Comparison of ENCODE assay signal across 8 mouse cellular contexts in genomic region chr15:31529811-31530658, GRCm38 (mm10). TPM values are rescaled to one million over a fixed set of nuclear protein-coding genes. Genes with fewer than 3 reads are reported as not detected.
A peak's percentile ranks its signal among the peaks of the same experiment; 100 is the strongest.
DNase-seq lines count a peak whose midpoint lies in the region; ATAC-seq lines count a peak whose summit lies in the region.

No protein-coding gene starts in this region.

- H3K4me1 ChIP-seq in embryonic facial prominence, embryonic 15.5 days: peaks cover 9% of the 10 kb centered on the region; the same call in 1 of the 2 replicates

- under 1% methylated on average over 54 of the region's 56 CpGs for WGBS in embryonic facial prominence, embryonic 15.5 days

- H3K9ac ChIP-seq in embryonic facial prominence, embryonic 15.5 days: peak overlapping the region; percentile 83

- peak overlapping the region; percentile 64 for H3K4me2 ChIP-seq in embryonic facial prominence, embryonic 15.5 days (replicated peaks)

- peak; percentile 33 for DNase-seq in adrenal gland, postnatal 25 days
- peak; percentile 51 to 65 for DNase-seq in heart, postnatal 10 days
- DNase-seq in kidney, postnatal 25 days: peak; percentile 44 to 69
- peak; percentile 29 for DNase-seq in lung, postnatal 36 days
- peak; percentile 49 for DNase-seq in right cerebral cortex, postnatal 25 days
- DNase-seq in c-Kit-positive CD71-positive TER-119-positive erythroid progenitor cells, embryonic 14.5 days (ENCODE audit: low spot score): no peak

- no peaks in the 10 kb centered on the region for H3K9me3 ChIP-seq in embryonic facial prominence, embryonic 15.5 days (replicated peaks)

- peak; percentile 7 for ATAC-seq in CD4-positive, CD25-positive, alpha-beta regulatory T cell, adult 4 months
- ATAC-seq in embryonic facial prominence, embryonic 15.5 days (ENCODE audit: insufficient number of reproducible peaks, low FRiP score, low TSS enrichment, low read depth): peak; percentile 9; the same call in 1 of the 2 replicates

- no peaks in the 10 kb centered on the region for H3K36me3 ChIP-seq in embryonic facial prominence, embryonic 15.5 days

- H3K4me3 ChIP-seq in embryonic facial prominence, embryonic 15.5 days (replicated peaks): peak overlapping the region; percentile 93

- intact Hi-C loops in heart, postnatal 10 days (cut with DNase I): loop anchor here (2.0 to 5.0 kb wide), 5 partner anchors 37 to 305 kb away; partner anchors contain the start of genes Cct5, Cmbl, Dap and Fam173b

- H3K27ac ChIP-seq in embryonic facial prominence, embryonic 15.5 days (replicated peaks): peak overlapping the region; percentile 96

- H3K27me3 ChIP-seq in embryonic facial prominence, embryonic 15.5 days: no peaks in the 10 kb centered on the region

RNA-seq across cellular contexts. Expression of gene March6, which starts 0.8 kb away (rescaled TPM):
- 10 to 100 TPM; 24.4 to 26.2 TPM for polyA plus RNA-seq in CD4-positive, CD25-positive, alpha-beta regulatory T cell, adult 4 months (2017; shearing (Covaris generic))
- 142 and 154 TPM in 2 replicates for total RNA-seq in adrenal gland, postnatal 25 days (2021)
- polyA plus RNA-seq in embryonic facial prominence, embryonic 15.5 days (2015; fragmentation: Nextera tagmentation; extraction: Ambion mirVana): 24.5 and 25.1 TPM in 2 replicates
- 100 to 1,000 TPM; 100 to 109 TPM for total RNA-seq in heart, postnatal 10 days (2021)

RNA-seq across cellular contexts. Expression of gene Cmbl, which starts 35.2 kb away (rescaled TPM):
- polyA plus RNA-seq in CD4-positive, CD25-positive, alpha-beta regulatory T cell, adult 4 months (2017; shearing (Covaris generic)): not detected
- 180 and 181 TPM in 2 replicates for total RNA-seq in adrenal gland, postnatal 25 days (2021)
- polyA plus RNA-seq in embryonic facial prominence, embryonic 15.5 days (2015; fragmentation: Nextera tagmentation; extraction: Ambion mirVana): 4.3 and 5.6 TPM in 2 replicates
- total RNA-seq in heart, postnatal 10 days (2021): 10 to 100 TPM; 24.8 to 26.4 TPM
